Mouse (Mus musculus): ENCODE measurements around the gene Grik4.

Gene Grik4

DNA sequence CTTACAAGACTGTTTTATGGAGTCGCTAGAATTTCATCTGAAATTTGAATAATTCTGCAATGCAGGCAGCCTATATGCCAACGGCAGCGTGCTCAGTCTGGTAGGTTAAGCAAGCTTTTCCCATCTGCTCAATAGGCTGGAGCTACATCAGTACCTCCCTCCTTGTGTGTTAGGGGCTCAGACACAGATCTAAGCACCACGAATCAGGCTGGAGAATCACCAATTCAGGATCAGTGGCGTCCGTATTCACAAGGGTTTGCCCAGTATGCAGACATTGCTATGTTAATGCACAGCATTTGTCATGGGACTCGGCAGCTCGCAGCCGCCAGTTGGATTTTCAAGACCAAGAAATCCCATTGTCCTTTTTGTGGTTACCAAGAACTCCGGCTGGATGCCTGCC, 399.8 kb downstream of the Grik4 start:
- no peak for DNase-seq

DNA sequence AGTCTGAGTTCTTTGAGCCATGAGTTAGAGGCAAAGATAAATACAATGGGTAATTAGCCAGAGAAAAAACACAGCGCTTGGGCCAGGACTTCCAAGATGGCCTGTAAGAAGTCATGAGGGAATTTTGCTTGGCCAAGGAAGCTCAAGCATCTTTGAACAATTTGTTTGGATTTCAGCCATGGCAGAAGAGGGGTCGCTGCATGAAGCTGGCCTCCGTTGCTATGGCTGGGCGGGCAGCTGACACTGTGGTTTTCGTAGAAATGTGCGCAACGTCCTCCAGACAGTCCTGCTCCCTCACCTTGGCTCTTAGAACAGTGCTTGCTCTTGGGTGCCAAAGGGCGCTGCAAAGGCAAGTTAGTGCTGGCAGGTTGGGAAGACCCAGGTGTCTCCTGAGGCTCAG, 410.8 kb downstream of the Grik4 start:
- no peak for DNase-seq

DNA sequence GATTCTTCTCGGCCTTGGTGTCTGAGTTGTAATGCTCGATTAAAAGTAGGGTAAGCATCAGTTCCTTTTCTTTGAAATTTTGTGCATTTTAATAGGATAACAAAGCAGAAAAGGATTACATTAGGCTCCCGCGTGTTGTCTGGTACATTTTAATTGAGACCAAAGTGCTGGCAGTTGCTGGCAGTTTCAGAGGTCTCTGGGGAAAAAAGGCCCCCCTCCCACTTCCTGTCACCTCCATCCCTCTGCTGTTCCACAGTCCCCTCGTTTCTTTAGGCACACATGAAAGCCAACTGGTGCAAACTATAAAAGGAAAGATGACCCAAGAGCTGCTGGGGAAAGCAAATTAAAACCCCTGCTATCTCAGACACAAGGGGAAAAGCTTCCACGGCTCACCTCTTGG, 411.3 kb downstream of the Grik4 start:
- no peak for DNase-seq

DNA sequence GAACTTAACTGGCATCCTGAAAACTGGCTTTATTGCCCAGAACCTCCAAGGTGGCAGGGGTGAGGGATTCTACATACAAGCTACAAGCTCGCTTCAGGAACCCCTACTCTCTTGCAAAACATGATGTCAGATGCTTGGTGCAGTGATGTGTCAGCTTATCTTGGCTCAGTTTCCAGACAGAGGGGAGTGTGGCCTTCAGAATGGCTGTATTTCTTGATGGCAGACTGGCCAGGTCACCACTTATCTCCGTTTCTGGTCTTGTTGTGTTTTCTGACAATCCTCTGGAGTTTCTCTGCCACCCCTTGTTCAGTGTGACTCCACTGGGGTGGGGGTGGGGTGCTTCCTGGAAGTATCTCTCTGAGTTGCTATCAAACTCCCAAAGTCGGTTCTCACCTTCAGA, 412.3 kb downstream of the Grik4 start:
- no peak for DNase-seq

DNA sequence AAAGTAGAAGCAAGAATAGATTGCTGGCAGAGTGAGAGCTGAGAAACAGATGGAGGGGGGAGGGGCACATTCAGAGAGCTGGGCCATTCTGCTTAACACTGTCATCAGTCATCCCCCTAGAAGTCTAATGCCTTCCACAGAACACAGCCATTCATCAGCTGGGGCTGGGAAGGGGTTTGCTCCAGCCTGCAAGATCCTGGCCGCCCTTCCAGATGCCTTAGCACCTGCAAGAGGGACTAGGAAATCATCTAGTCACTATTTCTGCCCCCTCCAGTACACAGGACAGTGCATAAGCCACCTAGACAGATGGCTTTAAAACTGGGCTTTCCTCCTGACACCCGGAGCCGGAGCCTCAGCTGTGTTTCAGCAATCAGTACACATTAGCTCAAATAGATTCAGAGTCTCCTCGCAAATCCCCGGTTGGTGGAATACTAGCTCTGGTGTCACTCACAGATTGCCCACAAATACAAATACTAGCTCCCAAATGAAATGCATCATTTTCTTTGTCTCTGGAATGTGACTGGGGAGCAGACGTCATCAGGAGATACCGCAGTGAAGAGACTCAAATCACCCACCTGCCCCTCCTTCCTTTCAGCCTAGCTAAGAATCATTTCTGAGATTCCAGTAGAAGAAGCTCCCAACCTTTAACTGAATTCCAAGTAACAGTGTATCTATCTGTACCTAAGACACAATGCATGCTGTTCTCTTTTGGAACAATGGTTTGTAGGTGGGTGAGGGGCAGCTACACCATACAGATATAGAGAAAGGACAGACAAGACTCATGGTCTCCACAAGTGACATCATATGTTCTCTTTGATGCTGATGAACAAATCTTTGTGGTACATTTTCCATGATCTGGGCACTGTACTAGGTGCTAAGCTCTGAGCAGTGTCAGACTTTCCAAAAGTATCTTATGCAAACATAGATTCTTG, 413.8 kb downstream of the Grik4 start:
- no peak for DNase-seq

DNA sequence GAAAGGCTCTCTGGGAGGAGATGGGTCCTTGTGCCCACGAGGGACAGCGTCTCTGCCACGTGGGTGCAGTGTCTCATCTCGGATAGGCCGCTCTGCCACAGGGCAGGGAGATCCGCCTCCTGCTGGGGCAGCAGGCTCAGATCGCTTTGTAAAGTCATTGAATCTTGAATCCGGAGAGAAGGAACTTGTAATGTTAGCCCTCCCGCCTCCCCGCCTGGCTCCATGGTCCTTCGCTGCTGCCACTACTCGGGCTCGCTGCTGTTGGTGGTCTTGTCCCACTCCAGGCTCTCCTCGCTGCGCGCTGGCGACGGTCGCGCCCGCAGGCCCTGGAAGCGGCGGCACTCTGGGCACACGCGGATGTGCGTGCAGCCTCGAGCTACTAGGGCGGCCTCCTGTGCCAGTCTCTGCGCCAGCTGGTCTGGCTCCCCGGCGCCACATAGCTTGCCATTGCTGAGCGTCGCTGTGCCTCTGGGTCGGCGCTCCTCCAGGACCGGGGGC, 423.7 kb downstream of the Grik4 start:
- no peak for DNase-seq

DNA sequence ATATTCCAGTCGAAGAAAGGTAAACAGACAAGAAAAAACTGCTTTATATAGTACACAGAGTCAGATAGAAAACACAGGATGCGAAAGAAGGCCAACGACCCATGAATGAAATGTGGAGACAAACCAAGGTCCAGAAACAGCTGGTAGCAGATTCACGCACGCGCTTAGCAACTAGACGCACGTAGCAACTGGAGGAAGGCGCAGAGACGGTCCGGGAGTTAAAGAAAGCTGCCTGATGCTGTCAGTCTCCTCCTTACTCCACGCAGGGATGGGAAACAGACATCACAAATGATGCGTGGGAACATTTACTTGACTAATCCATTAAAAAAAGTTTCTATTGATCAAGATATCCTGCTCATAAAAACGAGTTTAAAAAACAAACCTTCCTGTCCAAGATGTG, 426.1 kb downstream of the Grik4 start:
- no peak for DNase-seq

DNA sequence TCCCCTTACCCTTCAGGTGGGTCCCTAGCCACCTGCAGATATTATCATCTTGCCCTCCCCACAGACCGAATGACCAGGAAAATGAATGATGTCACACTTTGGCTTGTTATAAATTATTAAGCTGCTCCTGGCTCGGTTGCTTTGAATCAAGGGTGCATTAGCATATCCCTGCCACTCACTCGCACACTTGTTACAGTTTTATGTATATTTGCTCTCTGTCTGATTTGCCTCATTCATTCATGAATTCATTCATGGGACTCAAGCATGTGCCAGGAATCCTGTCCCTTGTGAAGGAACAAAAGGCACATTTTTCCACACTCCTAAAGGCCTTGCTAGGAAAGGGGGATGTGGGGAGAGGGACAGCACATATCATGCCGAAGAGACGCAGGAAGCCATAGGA, 431.1 kb downstream of the Grik4 start:
- no peak for DNase-seq

DNA sequence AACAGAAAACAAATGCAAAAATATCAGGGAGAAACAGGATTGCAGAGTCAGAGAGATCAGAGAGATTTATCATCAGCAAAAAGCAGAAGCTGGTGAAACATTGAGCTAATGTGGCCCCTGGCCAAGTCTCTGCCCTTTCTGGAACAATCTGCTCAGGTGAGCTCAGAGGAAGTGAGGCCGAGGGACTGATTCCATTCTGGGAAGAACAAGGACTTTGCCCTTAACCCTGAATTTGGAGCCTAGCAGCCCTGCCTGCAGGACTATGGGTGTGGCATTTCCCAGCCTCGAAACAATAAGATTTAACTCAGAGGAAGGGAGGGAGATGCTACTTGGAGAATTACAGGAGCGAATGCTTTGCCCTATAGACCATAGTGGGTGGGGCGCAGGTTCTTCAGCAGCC, 432.0 kb downstream of the Grik4 start:
- no peak for DNase-seq

DNA sequence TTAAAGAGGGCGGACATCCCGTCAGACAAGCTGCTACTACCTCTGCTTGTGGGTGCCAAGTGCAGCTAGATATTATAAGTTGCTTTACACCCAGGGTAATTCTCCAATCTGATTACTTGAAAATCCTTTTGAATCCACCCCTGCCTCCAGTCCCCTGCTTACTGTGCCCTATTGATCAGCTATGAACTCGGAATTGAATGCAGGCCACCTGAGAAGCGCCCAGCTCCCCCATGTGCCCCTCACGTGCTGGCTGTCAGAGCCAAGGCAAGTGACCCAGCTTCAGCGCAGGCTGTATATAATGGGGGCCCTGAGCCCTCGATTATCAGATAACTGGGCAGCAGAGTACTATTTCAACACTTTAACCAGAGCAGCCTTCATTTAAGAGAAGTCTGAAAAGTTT, 436.1 kb downstream of the Grik4 start:
- DNase-seq, result no peak

DNA sequence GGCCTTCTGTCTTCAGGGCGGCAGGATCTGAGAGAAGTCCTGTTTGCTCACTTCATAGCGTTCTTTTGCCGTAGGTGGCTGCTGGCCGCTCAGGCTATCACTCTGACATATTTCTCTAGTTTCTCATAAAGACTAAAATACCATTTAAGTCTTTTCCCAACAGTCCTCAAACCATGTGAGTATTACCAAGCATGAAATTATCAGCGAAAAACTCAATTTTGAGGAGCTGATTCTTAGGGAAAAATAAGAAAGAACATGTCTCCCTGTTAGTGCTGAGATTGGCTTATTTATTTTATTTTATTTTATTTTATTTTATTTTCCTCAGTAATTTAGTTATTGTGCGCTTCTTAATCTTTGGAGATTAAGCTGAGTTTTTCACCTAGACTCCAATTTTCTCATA, 436.6 kb downstream of the Grik4 start, which contains the start of gene Tbcel:
Tbcel (minus strand) TSS at position 101 of the 400 bp plus-strand sequence.
- no peak for DNase-seq

DNA sequence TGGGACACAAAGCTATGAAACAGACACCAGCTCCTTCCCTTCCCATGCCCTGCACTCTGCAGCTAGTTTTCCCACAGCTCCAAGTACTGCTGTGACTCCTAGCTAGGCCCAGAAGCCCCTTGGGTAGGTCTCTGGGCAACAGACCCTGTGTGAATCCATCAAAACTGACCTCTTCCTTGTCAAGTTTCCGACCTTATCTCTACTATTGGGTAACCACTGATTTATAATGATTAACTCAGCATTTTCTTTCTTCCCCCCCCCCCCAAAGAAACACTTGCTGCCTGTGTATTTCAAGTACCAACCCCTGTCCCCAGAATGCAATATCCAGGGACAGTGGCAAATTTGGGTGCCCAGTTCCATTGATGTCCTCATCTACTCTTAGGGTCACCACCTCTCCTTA, 437.3 kb downstream of the Grik4 start:
- no peak for DNase-seq

DNA sequence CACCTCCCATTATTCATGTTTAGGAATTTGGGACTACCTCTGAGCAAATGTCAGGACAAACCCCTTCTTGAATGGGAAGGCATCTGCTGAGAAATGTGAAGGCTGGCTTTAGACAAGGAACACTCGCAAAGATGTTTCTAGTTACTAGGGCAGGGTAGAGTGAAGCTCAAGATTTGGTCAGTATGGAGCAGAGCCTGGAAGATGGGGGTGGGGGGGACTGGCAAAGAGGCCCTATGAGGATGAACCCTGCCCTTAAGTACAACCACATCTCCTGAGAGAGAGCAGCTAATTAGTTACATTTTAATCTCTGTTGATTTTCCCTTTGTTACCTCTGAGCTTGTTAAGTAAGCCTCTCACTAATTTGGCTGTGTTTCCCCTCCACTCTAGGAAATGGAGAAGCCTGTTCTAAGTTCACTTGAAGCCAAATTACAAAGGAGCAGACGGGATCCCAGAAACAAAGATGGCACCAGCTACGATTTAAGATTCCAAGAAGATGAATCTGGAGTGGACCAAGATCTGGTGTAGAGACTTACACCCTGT, 439.3 kb downstream of the Grik4 start:
- DNase-seq, result no peak

DNA sequence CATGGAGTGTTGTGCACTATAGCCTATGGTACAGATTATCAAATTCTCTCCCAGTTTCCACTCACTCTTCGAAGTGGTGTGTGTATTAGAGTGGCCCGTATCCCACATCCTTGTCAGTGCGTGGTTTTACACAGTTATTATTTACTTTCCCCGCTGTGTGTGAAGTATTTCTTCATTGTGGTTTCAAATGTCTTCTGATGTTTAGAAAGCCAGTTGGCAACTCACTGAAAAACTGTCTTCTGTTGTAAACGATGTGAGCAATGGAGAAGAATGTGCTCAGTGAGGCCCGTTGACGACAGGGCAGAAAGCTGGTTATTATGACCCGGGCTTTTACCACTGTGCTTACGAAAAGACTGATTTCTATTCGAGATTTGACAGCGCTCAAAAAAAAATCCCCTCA, 439.7 kb downstream of the Grik4 start:
- no peak for DNase-seq

DNA sequence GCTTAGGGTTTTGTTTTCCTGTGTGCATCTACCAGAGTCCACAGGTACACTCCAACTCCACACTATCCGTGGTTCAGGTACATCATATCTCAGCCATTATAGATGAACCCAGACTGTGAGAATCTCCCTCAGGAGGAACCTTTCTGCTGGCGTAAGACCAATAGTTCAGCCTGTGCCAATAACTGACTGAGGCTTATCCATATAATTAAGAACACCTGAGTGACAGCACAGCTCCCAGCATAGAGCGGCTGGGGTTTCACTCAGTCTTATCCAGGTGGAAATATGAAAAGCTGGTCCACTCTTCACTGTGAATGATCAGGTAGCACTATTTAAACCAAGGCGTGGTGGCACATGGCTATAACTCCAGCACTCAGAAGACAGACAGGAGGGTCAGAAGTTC, 440.6 kb downstream of the Grik4 start:
- DNase-seq, result no peak

DNA sequence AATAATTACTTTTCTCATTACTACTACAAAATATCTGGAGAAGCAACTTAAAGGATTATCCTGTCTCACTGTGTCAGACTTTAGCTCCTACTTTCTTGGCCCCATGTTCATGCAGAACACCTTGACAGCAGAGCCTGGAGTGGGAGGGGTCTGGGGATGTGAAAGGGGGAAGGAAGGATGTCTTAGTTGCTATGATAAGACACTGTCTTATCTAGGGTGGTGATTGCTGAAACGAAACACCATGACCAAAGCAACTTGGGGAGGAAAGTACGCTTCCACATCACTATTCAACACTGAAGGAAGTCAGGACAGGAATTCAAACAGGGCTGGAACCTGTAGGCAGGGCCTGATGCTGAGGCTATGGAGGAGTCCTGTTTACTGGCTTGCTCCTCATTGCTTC, 448.0 kb downstream of the Grik4 start:
- no peak for DNase-seq

DNA sequence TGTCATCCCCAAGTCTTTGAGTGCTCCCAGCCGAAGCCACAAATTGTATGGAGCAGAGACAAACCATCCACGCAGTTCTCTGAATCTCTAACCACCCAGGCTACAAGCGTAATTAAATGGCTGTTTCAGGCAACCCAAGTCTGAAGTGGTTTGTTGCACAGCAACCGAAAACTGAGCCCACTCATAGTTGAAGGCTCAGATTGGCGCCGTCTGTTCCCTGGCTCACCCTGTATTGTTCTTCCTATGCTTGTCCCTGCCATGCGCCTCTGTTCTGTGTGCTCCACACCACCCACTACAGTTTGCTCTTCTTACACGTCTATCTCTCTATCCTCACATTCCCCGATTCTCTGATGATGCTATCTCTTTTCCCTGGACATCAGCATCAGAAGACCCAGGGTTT, 452.5 kb downstream of the Grik4 start:
- no peak for DNase-seq

DNA sequence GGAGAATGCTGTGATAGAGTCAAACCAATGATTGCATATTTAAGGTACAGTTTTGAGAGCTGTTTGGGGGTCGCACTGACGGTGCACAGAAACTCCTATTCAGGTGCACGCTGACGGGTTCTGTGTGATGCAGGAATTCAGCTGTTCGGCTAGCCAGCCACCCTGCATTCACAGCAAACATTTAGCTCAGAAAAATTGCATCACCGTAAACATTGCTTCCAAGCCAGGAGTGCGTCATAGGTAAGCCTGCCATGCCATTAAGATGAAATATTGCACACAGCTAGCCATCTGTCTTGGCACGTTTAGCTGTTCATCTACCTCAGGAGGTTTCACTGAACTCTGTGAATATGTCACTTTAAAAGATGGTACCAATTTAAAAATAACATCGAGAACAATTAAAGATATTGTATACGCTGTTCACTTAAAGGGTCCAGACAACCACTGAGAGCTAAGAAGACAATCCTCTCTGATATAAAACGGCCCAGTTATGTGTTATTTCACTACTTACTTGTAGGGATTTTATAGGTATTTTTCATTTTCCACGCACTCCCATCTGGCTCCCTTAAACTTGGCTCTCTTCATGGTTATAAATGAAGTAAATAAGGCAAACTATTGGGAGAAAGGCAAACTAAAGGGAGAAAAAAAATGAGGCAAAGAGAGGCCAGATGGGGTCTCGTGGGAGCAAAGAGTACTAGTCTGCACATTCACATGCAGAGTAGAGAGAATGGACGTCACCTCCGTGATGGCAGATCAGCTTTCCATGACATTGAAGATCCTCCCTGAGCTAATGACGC, 453.5 kb downstream of the Grik4 start:
- no peak for DNase-seq

DNA sequence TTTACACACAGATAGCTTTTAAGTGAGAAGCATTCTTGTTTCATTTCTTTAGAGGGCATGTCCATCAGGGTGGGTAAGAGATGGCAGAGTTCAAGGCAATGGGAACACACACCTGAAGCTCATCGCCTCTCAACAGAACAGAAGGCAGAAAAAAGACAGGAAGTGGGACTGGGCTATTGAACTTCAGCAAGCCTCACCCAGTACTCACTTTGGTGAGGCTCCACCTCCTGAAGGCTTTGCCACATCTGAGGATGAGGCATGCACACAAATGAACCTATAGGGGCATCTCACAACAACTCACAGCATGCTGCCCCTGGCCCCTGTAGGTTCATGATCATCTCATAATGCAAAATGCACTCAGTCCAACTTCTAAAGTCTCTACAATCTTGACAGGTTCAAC, 456.2 kb downstream of the Grik4 start:
- no peak for DNase-seq

DNA sequence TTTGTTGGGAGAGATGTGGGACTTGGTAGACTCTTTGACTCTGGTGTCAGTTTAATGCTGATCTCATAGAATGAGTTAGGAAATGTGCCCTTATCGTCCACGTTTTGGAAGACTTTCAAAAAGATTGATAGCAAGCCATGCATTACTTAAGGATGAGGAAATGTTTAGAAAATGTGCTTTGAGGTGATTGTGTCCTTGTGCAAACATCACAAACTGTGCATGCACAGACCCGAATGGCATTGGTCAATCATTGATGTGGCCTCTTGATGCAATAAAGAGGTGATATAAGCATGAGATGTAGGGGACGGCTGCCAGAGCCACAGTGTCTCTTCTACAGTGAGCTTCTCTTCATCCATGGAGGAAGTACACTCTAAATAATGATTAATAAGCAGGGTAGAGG, 457.4 kb downstream of the Grik4 start:
- DNase-seq, result no peak

DNA sequence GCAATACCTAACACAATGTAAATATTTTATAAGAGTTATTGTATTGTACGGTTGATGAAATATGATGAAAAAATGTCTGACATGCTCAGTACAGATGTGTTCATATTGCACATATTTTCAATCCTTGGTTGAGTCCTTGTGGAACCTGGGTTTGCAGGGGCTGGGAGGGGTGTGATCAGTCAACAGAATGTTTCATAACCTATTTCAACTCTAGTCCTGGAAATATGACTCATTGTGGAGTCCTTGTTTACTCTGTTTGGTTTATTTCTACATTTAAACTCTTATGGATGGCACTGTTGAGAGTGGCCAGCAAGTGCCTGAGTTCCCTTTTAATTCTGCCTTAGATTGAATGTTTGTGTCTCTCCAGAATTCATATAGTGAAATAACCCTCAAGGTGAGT, 459.6 kb downstream of the Grik4 start:
- no peak for DNase-seq

DNA sequence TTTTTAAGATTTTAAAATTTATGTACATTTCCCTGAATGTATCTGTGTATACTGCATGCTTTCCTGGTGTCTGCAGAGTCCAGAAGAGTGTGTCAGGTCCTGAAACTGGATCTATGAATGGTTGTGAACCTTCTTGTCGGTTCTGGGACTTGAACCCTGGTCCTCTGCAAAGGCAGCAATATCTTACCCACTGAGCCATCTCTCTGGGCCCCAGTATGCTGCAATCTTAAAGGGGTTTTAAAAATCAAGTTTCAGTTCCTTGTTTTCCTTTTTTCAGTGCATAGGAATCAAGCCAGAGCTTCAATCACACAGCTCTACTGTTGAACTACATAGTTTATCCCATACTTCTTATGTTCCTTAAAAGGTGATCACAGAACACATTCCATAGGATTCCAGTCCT, 461.3 kb downstream of the Grik4 start:
- no peak for DNase-seq

DNA sequence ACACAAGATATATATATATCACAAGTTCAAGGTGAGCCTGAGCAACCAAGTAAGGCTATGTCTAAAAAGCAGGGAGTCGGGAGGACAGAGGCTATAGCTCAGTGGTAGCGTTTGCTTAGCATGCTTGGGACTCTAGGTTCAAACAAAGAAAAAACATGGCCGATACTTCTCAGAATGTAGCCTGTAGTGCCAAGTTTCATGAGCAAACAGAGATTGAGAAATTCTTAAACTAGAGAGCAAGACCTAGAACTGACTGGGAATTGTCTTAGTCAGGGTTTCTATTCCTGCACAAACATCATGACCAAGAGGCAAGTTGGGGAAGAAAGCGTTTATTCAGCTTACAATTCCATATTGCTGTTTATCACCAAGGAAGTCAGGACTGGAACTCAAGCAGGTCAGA, 468.1 kb downstream of the Grik4 start:
- no peak for DNase-seq

DNA sequence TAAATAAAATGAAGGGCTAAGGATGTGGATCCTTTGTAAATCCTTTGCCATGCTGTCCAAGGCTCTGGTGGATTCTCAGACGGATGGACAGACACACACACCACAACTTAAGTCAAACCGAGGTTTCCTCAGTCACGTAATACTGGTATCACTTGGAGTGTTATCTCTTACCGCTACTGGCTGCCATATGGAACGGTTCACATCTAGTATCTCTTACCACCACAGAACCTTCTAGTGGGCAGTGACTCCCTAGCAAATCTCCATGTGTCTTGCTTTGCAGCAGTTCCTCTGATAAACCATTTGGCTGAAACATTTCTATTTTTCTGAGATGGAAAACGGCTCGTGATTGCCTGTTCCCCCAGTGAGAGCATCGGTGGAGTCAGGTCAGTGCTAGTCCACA, 470.0 kb downstream of the Grik4 start:
- DNase-seq, result no peak
